Mouse (Mus musculus): ENCODE measurements around the gene Il10rb. TPM values are rescaled to one million over a fixed set of nuclear protein-coding genes. Genes with fewer than 3 reads are reported as not detected.

Gene Il10rb
- polyA plus RNA-seq, 1 experiment from 2014 or later = 29.5 TPM

- Histone ChIP-seq H3K4me2 (peak within 1 kb of the TSS; percentile 66), H3K27ac (peak within 1 kb of the TSS; percentile 93), H3K9ac (peak within 1 kb of the TSS; percentile 67), H3K4me3 (peak within 1 kb of the TSS; percentile 76), H3K9me3 (no peaks in the 10 kb centered on the region), H3K36me3 (no peaks in the 10 kb centered on the region), H3K4me1 (peaks cover 10% of the 10 kb centered on the region), H3K27me3 (no peaks in the 10 kb centered on the region)
- WGBS = under 1% methylated on average over 62 of the region's 62 CpGs
- ATAC-seq (ENCODE audit: insufficient number of reproducible peaks, low FRiP score, low TSS enrichment, low read depth) = peak; percentile 83
Measured at GRCm38 (mm10) chr16:91372577-91373472, 33.1 kb upstream of the Il10rb start, which contains the start of gene Ifnar2. Gene Ifnar2 (plus strand): TSS chr16:91372783.

GRCm38 (mm10) chr16:91373473-91374252 lies 32.3 kb upstream of the Il10rb start:
- ATAC-seq (ENCODE audit: insufficient number of reproducible peaks, low FRiP score, low TSS enrichment, low read depth) = no peak
- H3K4me1 ChIP-seq = peaks cover 10% of the 10 kb centered on the region
- WGBS = 35% methylated on average over 13 of the region's 13 CpGs

GRCm38 (mm10) chr16:91374253-91374634 lies 31.7 kb upstream of the Il10rb start:
- no peaks in the 10 kb centered on the region for H3K36me3 ChIP-seq
- peaks cover 15% of the 10 kb centered on the region for H3K4me1 ChIP-seq
- peak overlapping the region; percentile 66; the same call in 1 of the 2 replicates for H3K4me2 ChIP-seq
- no peaks in the 10 kb centered on the region for H3K27me3 ChIP-seq
- WGBS = 76% methylated on average over 3 of the region's 3 CpGs
- H3K4me3 ChIP-seq = peak overlapping the region; percentile 76; the same call in 1 of the 2 replicates
- no peak overlapping the region for H3K27ac ChIP-seq
- no peaks in the 10 kb centered on the region for H3K9me3 ChIP-seq
- H3K9ac ChIP-seq = no peak overlapping the region
- ATAC-seq (ENCODE audit: insufficient number of reproducible peaks, low FRiP score, low TSS enrichment, low read depth) = no peak

More at GRCm38 (mm10) chr16:91373473-91374252, 32.3 kb upstream of the Il10rb start:
- H3K9me3 ChIP-seq = no peaks in the 10 kb centered on the region
- H3K27me3 ChIP-seq = no peaks in the 10 kb centered on the region
- peak overlapping the region; percentile 67 for H3K9ac ChIP-seq
- peak overlapping the region; percentile 76 for H3K4me3 ChIP-seq
- H3K36me3 ChIP-seq = no peaks in the 10 kb centered on the region
- peak overlapping the region; percentile 93 for H3K27ac ChIP-seq
- H3K4me2 ChIP-seq = peak overlapping the region; percentile 66

GRCm38 (mm10) chr16:91376701-91377100 lies 29.3 kb upstream of the Il10rb start:
- Histone ChIP-seq H3K9me3 (no peaks in the 10 kb centered on the region), H3K27ac (peak overlapping the region; percentile 44; the same call in 1 of the 2 replicates), H3K36me3 (0 out of 2 replicates have a peak, but pooled peaks cover 1% of the 10 kb centered on the region), H3K4me1 (peaks cover 15% of the 10 kb centered on the region), H3K27me3 (no peaks in the 10 kb centered on the region), H3K4me3 (no peak overlapping the region), H3K9ac (no peak overlapping the region), H3K4me2 (no peak overlapping the region)
- 76% methylated on average over 10 of the region's 10 CpGs for WGBS
- ATAC-seq (ENCODE audit: insufficient number of reproducible peaks, low FRiP score, low TSS enrichment, low read depth) = no peak

- Histone ChIP-seq H3K36me3 (0 out of 2 replicates have a peak, but pooled peaks cover 6% of the 10 kb centered on the region), H3K9ac (no peak overlapping the region), H3K9me3 (no peaks in the 10 kb centered on the region), H3K27me3 (no peaks in the 10 kb centered on the region), H3K27ac (no peak overlapping the region; the same call in 1 of the 2 replicates), H3K4me3 (no peak overlapping the region), H3K4me1 (peaks cover 11% of the 10 kb centered on the region), H3K4me2 (no peak overlapping the region)
- 46% methylated on average over 17 of the region's 17 CpGs for WGBS
- no peak for ATAC-seq (ENCODE audit: insufficient number of reproducible peaks, low FRiP score, low TSS enrichment, low read depth)
Measured at GRCm38 (mm10) chr16:91378431-91378986, 27.5 kb upstream of the Il10rb start.

- Histone ChIP-seq H3K9ac (no peak overlapping the region), H3K27ac (peak overlapping the region; percentile 63), H3K9me3 (no peaks in the 10 kb centered on the region), H3K4me2 (no peak overlapping the region), H3K36me3 (peaks cover 9% of the 10 kb centered on the region), H3K4me3 (no peak overlapping the region), H3K4me1 (peaks cover 7% of the 10 kb centered on the region), H3K27me3 (no peaks in the 10 kb centered on the region)
- WGBS = 31% methylated on average over 9 of the region's 9 CpGs
- peak; percentile 49; the same call in 1 of the 2 replicates for ATAC-seq (ENCODE audit: insufficient number of reproducible peaks, low FRiP score, low TSS enrichment, low read depth)
Measured at GRCm38 (mm10) chr16:91378991-91379390, 27.0 kb upstream of the Il10rb start.

- no peak for ATAC-seq (ENCODE audit: insufficient number of reproducible peaks, low FRiP score, low TSS enrichment, low read depth)
- H3K4me2 ChIP-seq = no peak overlapping the region
- no peak overlapping the region for H3K9ac ChIP-seq
- peaks cover 6% of the 10 kb centered on the region; the same call in 1 of the 2 replicates for H3K4me1 ChIP-seq
- H3K27ac ChIP-seq = peak overlapping the region; percentile 63
- 53% methylated on average over 3 of the region's 3 CpGs for WGBS
- no peaks in the 10 kb centered on the region for H3K27me3 ChIP-seq
- H3K9me3 ChIP-seq = no peaks in the 10 kb centered on the region
- H3K36me3 ChIP-seq = peaks cover 13% of the 10 kb centered on the region
- H3K4me3 ChIP-seq = no peak overlapping the region
Measured at GRCm38 (mm10) chr16:91379412-91379811, 26.6 kb upstream of the Il10rb start.

GRCm38 (mm10) chr16:91380151-91380550 lies 25.8 kb upstream of the Il10rb start:
- Histone ChIP-seq H3K9me3 (no peaks in the 10 kb centered on the region), H3K4me1 (peaks cover 6% of the 10 kb centered on the region; the same call in 1 of the 2 replicates), H3K9ac (no peak overlapping the region), H3K4me2 (no peak overlapping the region), H3K36me3 (peaks cover 21% of the 10 kb centered on the region), H3K27me3 (no peaks in the 10 kb centered on the region), H3K27ac (no peak overlapping the region), H3K4me3 (no peak overlapping the region)
- ATAC-seq (ENCODE audit: insufficient number of reproducible peaks, low FRiP score, low TSS enrichment, low read depth) = no peak
- 77% methylated on average over 5 of the region's 5 CpGs for WGBS

GRCm38 (mm10) chr16:91381606-91382005 lies 24.4 kb upstream of the Il10rb start:
- WGBS = 79% methylated on average over 4 of the region's 4 CpGs
- ATAC-seq (ENCODE audit: insufficient number of reproducible peaks, low FRiP score, low TSS enrichment, low read depth) = no peak
- no peak overlapping the region for H3K4me3 ChIP-seq
- no peaks in the 10 kb centered on the region for H3K27me3 ChIP-seq
- no peak overlapping the region for H3K4me2 ChIP-seq
- H3K9ac ChIP-seq = no peak overlapping the region
- no peak overlapping the region for H3K27ac ChIP-seq
- H3K36me3 ChIP-seq = peaks cover 29% of the 10 kb centered on the region
- no peaks in the 10 kb centered on the region for H3K9me3 ChIP-seq
- H3K4me1 ChIP-seq = peaks cover 6% of the 10 kb centered on the region; the same call in 1 of the 2 replicates

- no peaks in the 10 kb centered on the region for H3K27me3 ChIP-seq
- no peak overlapping the region for H3K9ac ChIP-seq
- no peak overlapping the region for H3K4me3 ChIP-seq
- 81% methylated on average over 9 of the region's 9 CpGs for WGBS
- ATAC-seq (ENCODE audit: insufficient number of reproducible peaks, low FRiP score, low TSS enrichment, low read depth) = no peak
- no peaks in the 10 kb centered on the region for H3K9me3 ChIP-seq
- H3K27ac ChIP-seq = no peak overlapping the region
- no peak overlapping the region for H3K4me2 ChIP-seq
- peaks cover 36% of the 10 kb centered on the region for H3K36me3 ChIP-seq
- H3K4me1 ChIP-seq = peaks cover 6% of the 10 kb centered on the region; the same call in 1 of the 2 replicates
Measured at GRCm38 (mm10) chr16:91382261-91382790, 23.6 kb upstream of the Il10rb start.

GRCm38 (mm10) chr16:91384221-91384620 lies 21.7 kb upstream of the Il10rb start:
- Histone ChIP-seq H3K27me3 (no peaks in the 10 kb centered on the region), H3K4me2 (no peak overlapping the region), H3K27ac (no peak overlapping the region), H3K36me3 (peaks cover 52% of the 10 kb centered on the region), H3K9ac (no peak overlapping the region), H3K4me1 (0 out of 2 replicates have a peak, but pooled peaks cover under 1% of the 10 kb centered on the region), H3K4me3 (no peak overlapping the region), H3K9me3 (no peaks in the 10 kb centered on the region)
- no peak for ATAC-seq (ENCODE audit: insufficient number of reproducible peaks, low FRiP score, low TSS enrichment, low read depth)
- WGBS = 88% methylated on average over 4 of the region's 4 CpGs
